Mouse (Mus musculus): ENCODE measurements at regions not wholly inside any gene's neighbourhood (a gene's known extent, or its start where the extent isn't known, plus 50 kb on each side); places are given as distances from the start of the nearest gene placed in this dataset.

DNA sequence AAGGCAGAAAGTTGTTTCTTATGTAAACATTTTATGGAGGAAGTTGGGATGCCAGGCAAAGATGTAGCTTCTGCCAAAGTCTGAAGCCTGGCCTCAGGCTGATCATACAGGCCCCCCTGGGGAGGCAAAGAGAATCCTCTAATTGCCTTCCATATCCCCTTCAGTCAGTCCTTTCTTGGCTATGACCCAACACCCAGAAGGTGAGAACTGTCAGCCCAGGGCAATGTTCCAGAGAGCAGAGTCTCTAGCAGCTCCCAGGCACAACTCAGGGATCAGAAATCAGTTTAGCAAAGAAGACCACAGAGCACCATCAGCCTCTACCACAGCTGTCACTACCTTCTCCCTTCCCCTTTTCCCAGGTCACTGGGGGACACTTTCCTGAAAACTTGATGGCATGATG lies 410.9 kb upstream of the Vstm2b start:
- Histone ChIP-seq H3K4me1 (ENCODE audit: control insufficient read depth, insufficient read depth, low read length) (no peaks in the 10 kb centered on the region), H3K27ac (ENCODE audit: low read depth, low read length) (no peak overlapping the region), H3K9me3 (ENCODE audit: control insufficient read depth, low read length) (no peaks in the 10 kb centered on the region), H3K36me3 (ENCODE audit: control insufficient read depth, insufficient read depth, low read length) (no peaks in the 10 kb centered on the region), H3K9ac (ENCODE audit: low read length) (no peak overlapping the region), H3K4me3 (ENCODE audit: low read depth, low read length) (no peak overlapping the region), H3K4me2 (ENCODE audit: low read depth) (no peak overlapping the region), H3K27me3 (ENCODE audit: control insufficient read depth, insufficient read depth, low read length) (no peaks in the 10 kb centered on the region)
- ATAC-seq (ENCODE audit: insufficient read depth, low FRiP score, low TSS enrichment), result no peak
- DNase-seq (ENCODE audit: low spot score), result no peak

GRCm38 (mm10) chr7:40522703-40523267 lies 375.3 kb upstream of the Vstm2b start:
- Histone ChIP-seq H3K27me3 (ENCODE audit: control insufficient read depth, insufficient read depth, low read length) (no peaks in the 10 kb centered on the region), H3K4me3 (ENCODE audit: low read depth, low read length) (no peak overlapping the region), H3K4me2 (ENCODE audit: low read depth) (no peak overlapping the region), H3K9ac (ENCODE audit: low read length) (no peak overlapping the region), H3K9me3 (ENCODE audit: control insufficient read depth, low read length) (no peaks in the 10 kb centered on the region), H3K4me1 (ENCODE audit: control insufficient read depth, insufficient read depth, low read length) (no peaks in the 10 kb centered on the region), H3K27ac (ENCODE audit: low read depth, low read length) (no peak overlapping the region), H3K36me3 (ENCODE audit: control insufficient read depth, insufficient read depth, low read length) (no peaks in the 10 kb centered on the region)
- ATAC-seq (ENCODE audit: insufficient read depth, low FRiP score, low TSS enrichment) (no peak), DNase-seq (ENCODE audit: low spot score) (no peak)
- WGBS, result 76% methylated on average over 7 of the region's 7 CpGs

- H3K4me2 ChIP-seq (ENCODE audit: low read depth), result no peak overlapping the region
- no peak overlapping the region for H3K9ac ChIP-seq (ENCODE audit: low read length)
- no peaks in the 10 kb centered on the region for H3K4me1 ChIP-seq (ENCODE audit: control insufficient read depth, insufficient read depth, low read length)
- H3K27ac ChIP-seq (ENCODE audit: low read depth, low read length), result no peak overlapping the region
- DNase-seq (ENCODE audit: low spot score), result no peak
- no peak overlapping the region for H3K4me3 ChIP-seq (ENCODE audit: low read depth, low read length)
- H3K9me3 ChIP-seq (ENCODE audit: control insufficient read depth, low read length), result no peaks in the 10 kb centered on the region
- 75% methylated on average over 3 of the region's 3 CpGs for WGBS
- H3K27me3 ChIP-seq (ENCODE audit: control insufficient read depth, insufficient read depth, low read length), result no peaks in the 10 kb centered on the region
- H3K36me3 ChIP-seq (ENCODE audit: control insufficient read depth, insufficient read depth, low read length), result no peaks in the 10 kb centered on the region
- ATAC-seq (ENCODE audit: insufficient read depth, low FRiP score, low TSS enrichment), result no peak
Measured at GRCm38 (mm10) chr7:40536601-40537000, 361.5 kb upstream of the Vstm2b start.

GRCm38 (mm10) chr7:40537621-40538020 lies 360.5 kb upstream of the Vstm2b start:
- no peak overlapping the region for H3K4me3 ChIP-seq (ENCODE audit: low read depth, low read length)
- no peaks in the 10 kb centered on the region for H3K4me1 ChIP-seq (ENCODE audit: control insufficient read depth, insufficient read depth, low read length)
- H3K4me2 ChIP-seq (ENCODE audit: low read depth), result no peak overlapping the region
- no peak overlapping the region for H3K27ac ChIP-seq (ENCODE audit: low read depth, low read length)
- 75% methylated on average over 3 of the region's 3 CpGs for WGBS
- H3K27me3 ChIP-seq (ENCODE audit: control insufficient read depth, insufficient read depth, low read length), result no peaks in the 10 kb centered on the region
- ATAC-seq (ENCODE audit: insufficient read depth, low FRiP score, low TSS enrichment) (no peak), DNase-seq (ENCODE audit: low spot score) (no peak)
- no peak overlapping the region for H3K9ac ChIP-seq (ENCODE audit: low read length)
- no peaks in the 10 kb centered on the region for H3K9me3 ChIP-seq (ENCODE audit: control insufficient read depth, low read length)
- H3K36me3 ChIP-seq (ENCODE audit: control insufficient read depth, insufficient read depth, low read length), result no peaks in the 10 kb centered on the region

GRCm38 (mm10) chr7:40539789-40540188 lies 358.3 kb upstream of the Vstm2b start:
- Histone ChIP-seq H3K4me3 (ENCODE audit: low read depth, low read length) (no peak overlapping the region), H3K36me3 (ENCODE audit: control insufficient read depth, insufficient read depth, low read length) (no peaks in the 10 kb centered on the region), H3K4me2 (ENCODE audit: low read depth) (no peak overlapping the region), H3K27ac (ENCODE audit: low read depth, low read length) (no peak overlapping the region), H3K9me3 (ENCODE audit: control insufficient read depth, low read length) (no peaks in the 10 kb centered on the region), H3K4me1 (ENCODE audit: control insufficient read depth, insufficient read depth, low read length) (no peaks in the 10 kb centered on the region), H3K27me3 (ENCODE audit: control insufficient read depth, insufficient read depth, low read length) (no peaks in the 10 kb centered on the region), H3K9ac (ENCODE audit: low read length) (no peak overlapping the region)
- ATAC-seq (ENCODE audit: insufficient read depth, low FRiP score, low TSS enrichment), result no peak
- 84% methylated on average over 5 of the region's 5 CpGs for WGBS
- DNase-seq (ENCODE audit: low spot score), result no peak

DNA sequence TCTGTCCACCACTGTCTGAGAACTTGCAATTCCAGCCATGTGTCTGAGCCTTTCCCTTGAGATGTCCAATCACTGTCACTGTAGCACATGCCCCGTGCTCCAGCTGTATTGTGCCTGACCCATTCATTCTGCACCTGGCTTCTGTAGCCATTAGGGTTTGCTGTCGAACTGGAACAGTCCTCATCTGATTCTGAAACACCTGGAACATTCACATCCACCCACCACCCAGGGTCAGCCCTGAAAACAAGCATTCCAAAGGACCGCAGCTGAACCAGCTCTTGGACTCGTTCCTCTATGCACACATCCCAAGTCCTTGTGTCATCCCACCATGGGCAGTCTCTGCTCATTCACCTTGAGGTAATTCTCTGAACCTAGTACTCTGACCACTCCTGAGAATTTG lies 356.8 kb upstream of the Vstm2b start:
- Histone ChIP-seq H3K4me2 (ENCODE audit: low read depth) (no peak overlapping the region), H3K9me3 (ENCODE audit: control insufficient read depth, low read length) (no peaks in the 10 kb centered on the region), H3K36me3 (ENCODE audit: control insufficient read depth, insufficient read depth, low read length) (no peaks in the 10 kb centered on the region), H3K4me1 (ENCODE audit: control insufficient read depth, insufficient read depth, low read length) (no peaks in the 10 kb centered on the region), H3K9ac (ENCODE audit: low read length) (no peak overlapping the region), H3K4me3 (ENCODE audit: low read depth, low read length) (no peak overlapping the region), H3K27me3 (ENCODE audit: control insufficient read depth, insufficient read depth, low read length) (no peaks in the 10 kb centered on the region), H3K27ac (ENCODE audit: low read depth, low read length) (no peak overlapping the region)
- DNase-seq (ENCODE audit: low spot score) (no peak), ATAC-seq (ENCODE audit: insufficient read depth, low FRiP score, low TSS enrichment) (no peak)
- 84% methylated on average over 4 of the region's 4 CpGs for WGBS

- no peaks in the 10 kb centered on the region for H3K4me1 ChIP-seq (ENCODE audit: control insufficient read depth, insufficient read depth, low read length)
- no peaks in the 10 kb centered on the region for H3K36me3 ChIP-seq (ENCODE audit: control insufficient read depth, insufficient read depth, low read length)
- ATAC-seq (ENCODE audit: insufficient read depth, low FRiP score, low TSS enrichment), result no peak; the same call in 1 of the 2 replicates
- no peaks in the 10 kb centered on the region for H3K9me3 ChIP-seq (ENCODE audit: control insufficient read depth, low read length)
- H3K27ac ChIP-seq (ENCODE audit: low read depth, low read length), result no peak overlapping the region
- H3K9ac ChIP-seq (ENCODE audit: low read length), result no peak overlapping the region
- H3K4me2 ChIP-seq (ENCODE audit: low read depth), result no peak overlapping the region
- 57% methylated on average over 10 of the region's 10 CpGs for WGBS
- no peak for DNase-seq (ENCODE audit: low spot score)
- no peak overlapping the region for H3K4me3 ChIP-seq (ENCODE audit: low read depth, low read length)
- H3K27me3 ChIP-seq (ENCODE audit: control insufficient read depth, insufficient read depth, low read length), result no peaks in the 10 kb centered on the region
Measured at GRCm38 (mm10) chr7:40563447-40564118, 334.5 kb upstream of the Vstm2b start.

GRCm38 (mm10) chr7:40575971-40576370 lies 322.2 kb upstream of the Vstm2b start:
- DNase-seq (ENCODE audit: low spot score), result no peak
- Histone ChIP-seq H3K27ac (ENCODE audit: low read depth, low read length) (no peak overlapping the region), H3K4me3 (ENCODE audit: low read depth, low read length) (no peak overlapping the region), H3K27me3 (ENCODE audit: control insufficient read depth, insufficient read depth, low read length) (no peaks in the 10 kb centered on the region), H3K9ac (ENCODE audit: low read length) (no peak overlapping the region), H3K4me1 (ENCODE audit: control insufficient read depth, insufficient read depth, low read length) (no peaks in the 10 kb centered on the region), H3K9me3 (ENCODE audit: control insufficient read depth, low read length) (no peaks in the 10 kb centered on the region), H3K4me2 (ENCODE audit: low read depth) (no peak overlapping the region), H3K36me3 (ENCODE audit: control insufficient read depth, insufficient read depth, low read length) (no peaks in the 10 kb centered on the region)
- no peak for ATAC-seq (ENCODE audit: insufficient read depth, low FRiP score, low TSS enrichment)
- 86% methylated on average over 4 of the region's 4 CpGs for WGBS

- DNase-seq (ENCODE audit: low spot score), result no peak
- H3K27ac ChIP-seq (ENCODE audit: low read depth, low read length), result no peak overlapping the region
- H3K27me3 ChIP-seq (ENCODE audit: control insufficient read depth, insufficient read depth, low read length), result no peaks in the 10 kb centered on the region
- no peaks in the 10 kb centered on the region for H3K9me3 ChIP-seq (ENCODE audit: control insufficient read depth, low read length)
- H3K4me2 ChIP-seq (ENCODE audit: low read depth), result no peak overlapping the region
- no peak overlapping the region for H3K4me3 ChIP-seq (ENCODE audit: low read depth, low read length)
- no peaks in the 10 kb centered on the region for H3K36me3 ChIP-seq (ENCODE audit: control insufficient read depth, insufficient read depth, low read length)
- WGBS, result 84% methylated on average over 4 of the region's 4 CpGs
- no peaks in the 10 kb centered on the region for H3K4me1 ChIP-seq (ENCODE audit: control insufficient read depth, insufficient read depth, low read length)
- no peak overlapping the region for H3K9ac ChIP-seq (ENCODE audit: low read length)
- ATAC-seq (ENCODE audit: insufficient read depth, low FRiP score, low TSS enrichment), result no peak
Measured at GRCm38 (mm10) chr7:40577365-40577764, 320.8 kb upstream of the Vstm2b start.
